In genomic region chr10:110413281-110413897, GRCm38 (mm10) we compare ENCODE assay signal across 17 mouse cellular contexts. TPM values are rescaled to one million over a fixed set of nuclear protein-coding genes. Genes with fewer than 3 reads are reported as not detected.
"Had no signal": no experiment of that assay in that cellular context is flagged by ENCODE, and none has a peak within 500 bp of the region (broad histone marks: within the 10 kb centered on the region; RNA-seq: fewer than 3 reads in every experiment).

No protein-coding gene starts in this region.

- ATAC-seq: intestine, embryonic 16.5 days had no signal

- H3K27ac ChIP-seq: kidney, embryonic 15.5 days; limb, embryonic 13.5 days; liver, embryonic 14.5 days; neural tube, embryonic 12.5 days; stomach, embryonic 15.5 days had no signal

- H3K27me3 ChIP-seq: kidney, embryonic 15.5 days; limb, embryonic 13.5 days; neural tube, embryonic 12.5 days; stomach, embryonic 15.5 days had no signal

- H3K4me2 ChIP-seq: kidney, embryonic 15.5 days; limb, embryonic 13.5 days; neural tube, embryonic 12.5 days; stomach, embryonic 15.5 days had no signal

- H3K36me3 ChIP-seq: kidney, embryonic 15.5 days; limb, embryonic 13.5 days; neural tube, embryonic 12.5 days; stomach, embryonic 15.5 days had no signal

- H3K9ac ChIP-seq: kidney, embryonic 15.5 days; limb, embryonic 13.5 days; liver, embryonic 14.5 days; neural tube, embryonic 12.5 days; stomach, embryonic 15.5 days had no signal

- H3K4me3 ChIP-seq: kidney, embryonic 15.5 days; limb, embryonic 13.5 days; myocyte; neural tube, embryonic 12.5 days; stomach, embryonic 15.5 days had no signal

- DNase-seq: kidney, adult 2 months; kidney, postnatal 14 days; layer of hippocampus, adult 9-11 months; left cerebral cortex, postnatal 4 days; lung, adult 18-20 months; retina, postnatal 1 day; right cerebral cortex, postnatal 14 days; thymus, adult 2 months; thymus, postnatal 25 days had no signal

- H3K4me1 ChIP-seq: kidney, embryonic 15.5 days; limb, embryonic 13.5 days; stomach, embryonic 15.5 days had no signal

- H3K9me3 ChIP-seq: kidney, embryonic 15.5 days; limb, embryonic 13.5 days; neural tube, embryonic 12.5 days; stomach, embryonic 15.5 days had no signal

RNA-seq across cellular contexts. Expression of gene Nav3, which starts 42.6 kb away (rescaled TPM):
- total RNA-seq: megakaryocyte-erythroid progenitor cell, adult 5-6 weeks had no signal
